Mouse (Mus musculus): ENCODE measurements around the gene Mrps27. TPM values are rescaled to one million over a fixed set of nuclear protein-coding genes. Genes with fewer than 3 reads are reported as not detected.
"Not testable (repeated sequence)": the region's sequence is repeated elsewhere in the genome, so short reads cannot be mapped to it uniquely, and the experiment has no call there.

Gene Mrps27
- polyA plus RNA-seq, 1 experiment from 2014 or later: 75.2 TPM

- Histone ChIP-seq H3K9me3 (ENCODE audit: control insufficient read depth, low read length) (no peaks in the 10 kb centered on the region), H3K4me1 (ENCODE audit: control insufficient read depth in 2 of 2, insufficient read depth in 2 of 2, low read length in 2 of 2) (peaks cover 23 to 26% of the 10 kb centered on the region in 2 experiments), H3K9ac (ENCODE audit: low read length) (no peak overlapping the region), H3K4me2 (ENCODE audit: low read length) (no peak overlapping the region), H3K4me3 (ENCODE audit: control insufficient read depth in 1 of 2, insufficient read depth in 1 of 2, low read depth in 1 of 2, low read length in 2 of 2) (no peak overlapping the region), H3K27ac (replicated peaks in 1 of 2; ENCODE audit: control insufficient read depth in 1 of 2, insufficient read depth in 1 of 2, low read depth in 2 of 2, low read length in 2 of 2) (peak overlapping the region; percentile 94 to 97), H3K27me3 (ENCODE audit: control insufficient read depth, insufficient read depth, low read length) (no peaks in the 10 kb centered on the region), H3K36me3 (ENCODE audit: control insufficient read depth, insufficient read depth, low read length) (no peaks in the 10 kb centered on the region)
- peak; percentile 9; the same call in 1 of the 2 replicates for ATAC-seq (ENCODE audit: insufficient number of reproducible peaks, insufficient read depth, low FRiP score, low read depth)
- WGBS: 63% methylated on average over 8 of the region's 8 CpGs
These were observed 36.2 kb upstream of the Mrps27 start for GRCm38 (mm10) chr13:99308393-99308792.

DNA sequence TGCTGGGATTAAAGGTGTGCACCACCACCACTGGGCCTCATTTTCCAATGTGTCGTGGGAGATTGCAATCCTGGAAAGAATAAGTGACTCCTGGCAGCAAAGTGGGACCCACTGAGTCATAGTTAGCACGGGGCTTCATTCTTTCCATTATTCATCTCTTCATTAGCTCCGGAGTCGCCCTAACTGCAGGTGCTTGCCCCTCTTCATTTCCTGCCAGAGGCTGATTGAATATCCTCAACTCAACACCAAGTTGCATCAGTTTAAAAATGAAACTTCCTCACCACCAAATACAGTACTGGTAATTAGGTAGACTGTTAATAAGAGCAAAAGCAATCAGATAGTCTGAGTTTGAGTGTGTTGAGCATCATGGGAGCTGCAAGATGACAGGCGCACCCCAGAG lies 30.5 kb upstream of the Mrps27 start:
- no peaks in the 10 kb centered on the region for H3K27me3 ChIP-seq (ENCODE audit: control insufficient read depth, insufficient read depth, low read length)
- no peak overlapping the region for H3K27ac ChIP-seq (replicated peaks in 1 of 2; ENCODE audit: control insufficient read depth in 1 of 2, insufficient read depth in 1 of 2, low read depth in 2 of 2, low read length in 2 of 2)
- peaks cover 2% of the 10 kb centered on the region for H3K36me3 ChIP-seq (ENCODE audit: control insufficient read depth, insufficient read depth, low read length)
- 88% methylated on average over 5 of the region's 5 CpGs for WGBS
- no peak overlapping the region for H3K4me3 ChIP-seq (ENCODE audit: control insufficient read depth in 1 of 2, insufficient read depth in 1 of 2, low read depth in 1 of 2, low read length in 2 of 2)
- no peak overlapping the region for H3K4me2 ChIP-seq (ENCODE audit: low read length)
- no peak for ATAC-seq (ENCODE audit: insufficient number of reproducible peaks, insufficient read depth, low FRiP score, low read depth)
- no peaks in the 10 kb centered on the region for H3K4me1 ChIP-seq (ENCODE audit: control insufficient read depth in 2 of 2, insufficient read depth in 2 of 2, low read length in 2 of 2)
- H3K9me3 ChIP-seq (ENCODE audit: control insufficient read depth, low read length): no peaks in the 10 kb centered on the region
- H3K9ac ChIP-seq (ENCODE audit: low read length): no peak overlapping the region

DNA sequence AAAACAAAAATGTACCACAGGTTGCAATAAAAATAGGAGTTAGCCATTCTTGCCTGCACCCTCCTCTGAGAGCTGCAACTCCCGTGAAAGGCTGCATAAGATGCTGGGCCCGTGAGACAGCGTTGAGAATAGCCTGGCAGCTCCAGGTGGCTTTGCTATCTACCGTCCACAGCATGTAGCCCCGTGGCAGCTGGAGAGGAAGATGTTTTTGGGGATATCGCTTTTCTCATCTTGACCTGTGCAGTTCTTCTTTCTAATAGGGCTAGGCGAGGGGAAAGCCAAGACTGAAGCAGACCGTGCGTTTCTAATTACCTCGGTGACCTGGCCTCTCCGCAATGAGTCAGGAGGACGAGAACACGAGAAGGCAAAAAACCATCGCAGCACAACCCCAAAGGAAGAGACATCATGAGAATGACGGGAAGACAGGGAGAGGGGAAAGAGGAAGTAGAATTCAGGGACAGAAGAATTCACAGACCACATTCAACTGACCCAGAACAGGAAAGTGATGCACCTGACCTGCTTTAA lies 29.9 kb upstream of the Mrps27 start:
- H3K9ac ChIP-seq (ENCODE audit: low read length): no peak overlapping the region
- 76% methylated on average over 15 of the region's 15 CpGs for WGBS

GRCm38 (mm10) chr13:99316366-99316765 lies 28.2 kb upstream of the Mrps27 start:
- Histone ChIP-seq H3K27me3 (ENCODE audit: control insufficient read depth, insufficient read depth, low read length) (no peaks in the 10 kb centered on the region), H3K4me1 (ENCODE audit: control insufficient read depth in 2 of 2, insufficient read depth in 2 of 2, low read length in 2 of 2) (no peaks in the 10 kb centered on the region), H3K9me3 (ENCODE audit: control insufficient read depth, low read length) (no peaks in the 10 kb centered on the region), H3K27ac (replicated peaks in 1 of 2; ENCODE audit: control insufficient read depth in 1 of 2, insufficient read depth in 1 of 2, low read depth in 2 of 2, low read length in 2 of 2) (no peak overlapping the region), H3K9ac (ENCODE audit: low read length) (no peak overlapping the region), H3K4me2 (ENCODE audit: low read length) (no peak overlapping the region), H3K4me3 (ENCODE audit: control insufficient read depth in 1 of 2, insufficient read depth in 1 of 2, low read depth in 1 of 2, low read length in 2 of 2) (no peak overlapping the region), H3K36me3 (ENCODE audit: control insufficient read depth, insufficient read depth, low read length) (peaks cover 25% of the 10 kb centered on the region)
- ATAC-seq (ENCODE audit: insufficient number of reproducible peaks, insufficient read depth, low FRiP score, low read depth): no peak
- WGBS: 88% methylated on average over 6 of the region's 6 CpGs

More for the DNA sequence above, 29.9 kb upstream of the Mrps27 start:
- Histone ChIP-seq H3K4me2 (ENCODE audit: low read length) (no peak overlapping the region), H3K36me3 (ENCODE audit: control insufficient read depth, insufficient read depth, low read length) (peaks cover 8% of the 10 kb centered on the region), H3K9me3 (ENCODE audit: control insufficient read depth, low read length) (no peaks in the 10 kb centered on the region), H3K4me3 (ENCODE audit: control insufficient read depth in 1 of 2, insufficient read depth in 1 of 2, low read depth in 1 of 2, low read length in 2 of 2) (no peak overlapping the region), H3K4me1 (ENCODE audit: control insufficient read depth in 2 of 2, insufficient read depth in 2 of 2, low read length in 2 of 2) (no peaks in the 10 kb centered on the region), H3K27me3 (ENCODE audit: control insufficient read depth, insufficient read depth, low read length) (no peaks in the 10 kb centered on the region), H3K27ac (replicated peaks in 1 of 2; ENCODE audit: control insufficient read depth in 1 of 2, insufficient read depth in 1 of 2, low read depth in 2 of 2, low read length in 2 of 2) (no peak overlapping the region)
- no peak for ATAC-seq (ENCODE audit: insufficient number of reproducible peaks, insufficient read depth, low FRiP score, low read depth)

DNA sequence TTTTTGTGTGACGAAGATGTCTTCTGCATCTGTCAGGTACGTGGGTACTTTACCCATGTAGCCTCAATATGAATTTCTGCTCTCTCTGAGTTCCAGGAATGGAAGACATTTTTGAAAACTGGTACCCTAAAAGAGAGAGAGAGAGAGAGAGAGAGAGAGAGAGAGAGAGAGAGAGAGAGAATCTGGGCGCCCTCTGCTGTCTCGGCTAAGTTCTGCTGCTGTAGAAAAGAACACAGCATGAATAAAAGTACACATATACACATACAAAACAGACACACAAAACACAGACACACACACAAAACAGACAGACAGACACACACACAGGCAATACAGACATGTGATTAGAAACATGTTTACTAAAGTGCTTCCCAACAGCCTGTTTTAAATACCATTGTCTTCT lies 27.5 kb upstream of the Mrps27 start:
- Histone ChIP-seq H3K4me2 (ENCODE audit: low read length) (no peak overlapping the region), H3K9ac (ENCODE audit: low read length) (no peak overlapping the region), H3K36me3 (ENCODE audit: control insufficient read depth, insufficient read depth, low read length) (peaks cover 31% of the 10 kb centered on the region), H3K9me3 (ENCODE audit: control insufficient read depth, low read length) (no peaks in the 10 kb centered on the region), H3K27me3 (ENCODE audit: control insufficient read depth, insufficient read depth, low read length) (no peaks in the 10 kb centered on the region), H3K27ac (replicated peaks in 1 of 2; ENCODE audit: control insufficient read depth in 1 of 2, insufficient read depth in 1 of 2, low read depth in 2 of 2, low read length in 2 of 2) (no peak overlapping the region), H3K4me1 (ENCODE audit: control insufficient read depth in 2 of 2, insufficient read depth in 2 of 2, low read length in 2 of 2) (no peaks in the 10 kb centered on the region), H3K4me3 (ENCODE audit: control insufficient read depth in 1 of 2, insufficient read depth in 1 of 2, low read depth in 1 of 2, low read length in 2 of 2) (no peak overlapping the region)
- WGBS: 52% methylated on average over 4 of the region's 4 CpGs
- ATAC-seq (ENCODE audit: insufficient number of reproducible peaks, insufficient read depth, low FRiP score, low read depth): no peak

DNA sequence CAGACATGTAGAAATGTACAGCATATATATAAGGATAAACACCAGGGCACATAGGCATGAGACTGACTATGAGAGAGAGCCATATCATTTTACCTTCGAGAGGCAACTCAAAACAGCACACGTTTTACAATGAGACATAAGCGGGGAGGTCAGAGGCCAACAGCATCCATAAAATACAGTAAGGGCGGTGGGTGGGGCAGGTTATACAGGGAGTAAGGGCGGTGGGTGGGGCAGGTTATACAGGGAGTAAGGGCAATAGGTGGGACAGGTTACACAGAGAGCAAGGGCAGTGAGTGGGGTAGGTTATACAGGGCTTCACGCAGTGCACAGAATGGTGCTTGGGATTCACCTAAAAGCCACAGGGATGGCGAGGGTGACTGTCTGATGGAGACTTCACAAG lies 24.1 kb upstream of the Mrps27 start:
- Histone ChIP-seq H3K9me3 (ENCODE audit: control insufficient read depth, low read length) (no peaks in the 10 kb centered on the region), H3K27ac (replicated peaks in 1 of 2; ENCODE audit: control insufficient read depth in 1 of 2, insufficient read depth in 1 of 2, low read depth in 2 of 2, low read length in 2 of 2) (no peak overlapping the region), H3K4me3 (ENCODE audit: control insufficient read depth in 1 of 2, insufficient read depth in 1 of 2, low read depth in 1 of 2, low read length in 2 of 2) (no peak overlapping the region), H3K9ac (ENCODE audit: low read length) (no peak overlapping the region), H3K36me3 (ENCODE audit: control insufficient read depth, insufficient read depth, low read length) (peaks cover 59% of the 10 kb centered on the region), H3K4me2 (ENCODE audit: low read length) (no peak overlapping the region), H3K27me3 (ENCODE audit: control insufficient read depth, insufficient read depth, low read length) (no peaks in the 10 kb centered on the region), H3K4me1 (ENCODE audit: control insufficient read depth in 2 of 2, insufficient read depth in 2 of 2, low read length in 2 of 2) (peaks cover 5 to 9% of the 10 kb centered on the region in 2 experiments; a peak in 3 of 4 replicates)
- no peak for ATAC-seq (ENCODE audit: insufficient number of reproducible peaks, insufficient read depth, low FRiP score, low read depth)
- WGBS: 92% methylated on average over 7 of the region's 7 CpGs

DNA sequence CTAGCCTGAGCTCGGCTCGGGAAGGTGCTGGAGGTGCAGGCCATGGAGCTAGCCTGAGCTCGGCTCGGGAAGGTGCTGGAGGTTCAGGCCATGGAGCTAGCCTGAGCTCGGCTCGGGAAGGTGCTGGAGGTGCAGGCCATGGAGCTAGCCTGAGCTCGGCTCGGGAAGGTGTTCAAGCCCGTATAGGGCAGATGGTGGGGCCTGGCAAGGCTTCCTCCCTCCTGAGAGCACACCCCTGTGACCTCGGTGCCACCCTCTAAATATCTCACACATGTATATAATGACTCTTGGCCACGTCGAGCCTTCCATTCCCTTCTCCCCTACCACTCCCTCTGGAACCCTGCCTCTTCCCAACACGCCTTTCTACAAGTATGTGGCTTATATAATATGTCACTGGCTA lies 21.7 kb upstream of the Mrps27 start:
- not testable (repeated sequence) for H3K9ac ChIP-seq (ENCODE audit: low read length); H3K9me3 ChIP-seq (ENCODE audit: control insufficient read depth, low read length); ATAC-seq (ENCODE audit: insufficient number of reproducible peaks, insufficient read depth, low FRiP score, low read depth); H3K4me2 ChIP-seq (ENCODE audit: low read length); H3K4me3 ChIP-seq (ENCODE audit: control insufficient read depth in 1 of 2, insufficient read depth in 1 of 2, low read depth in 1 of 2, low read length in 2 of 2); H3K4me1 ChIP-seq (ENCODE audit: control insufficient read depth in 2 of 2, insufficient read depth in 2 of 2, low read length in 2 of 2); H3K27me3 ChIP-seq (ENCODE audit: control insufficient read depth, insufficient read depth, low read length)
- H3K27ac ChIP-seq (replicated peaks in 1 of 2; ENCODE audit: control insufficient read depth in 1 of 2, insufficient read depth in 1 of 2, low read depth in 2 of 2, low read length in 2 of 2): peak overlapping the region; percentile 2 to 45; a peak in 3 of 4 replicates
- 91% methylated on average over 11 of the region's 13 CpGs for WGBS
- H3K36me3 ChIP-seq (ENCODE audit: control insufficient read depth, insufficient read depth, low read length): peaks cover 84% of the 10 kb centered on the region

Data from heart, embryonic 14.5 days (tissue).